Mouse (Mus musculus) ovary, adult 18-20 months (tissue): ENCODE results near the gene Pln.

Source experiments
- DNase-seq: peaks from one replicate; pipeline ENCODE4 v3.0.0; 2022; ENCODE audit warnings: low spot score, mixed read lengths

Gene Pln

GRCm38 (mm10) chr10:53364311-53364710 is 26.8 kb downstream of the Pln start:
- DNase-seq, result no peak

DNA sequence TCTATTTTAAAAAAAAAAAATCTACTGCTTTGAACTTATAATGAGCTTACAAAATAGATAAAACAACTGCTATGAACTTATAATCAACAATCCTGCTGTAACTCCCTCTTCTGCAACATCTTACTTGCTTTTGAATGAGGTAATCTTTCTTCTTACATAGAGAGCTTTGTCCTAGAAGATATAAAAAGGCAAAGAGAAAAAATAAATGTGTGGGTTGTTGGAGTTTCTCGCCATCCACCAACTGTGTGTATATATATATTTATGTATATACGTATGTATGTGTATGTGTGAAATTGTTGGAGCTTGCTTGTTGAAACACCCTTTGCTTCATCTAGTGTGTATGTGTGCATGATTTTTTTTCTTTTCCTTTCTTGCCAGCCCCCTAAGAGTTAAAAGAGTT is 29.8 kb downstream of the Pln start:
- DNase-seq, result no peak

DNA sequence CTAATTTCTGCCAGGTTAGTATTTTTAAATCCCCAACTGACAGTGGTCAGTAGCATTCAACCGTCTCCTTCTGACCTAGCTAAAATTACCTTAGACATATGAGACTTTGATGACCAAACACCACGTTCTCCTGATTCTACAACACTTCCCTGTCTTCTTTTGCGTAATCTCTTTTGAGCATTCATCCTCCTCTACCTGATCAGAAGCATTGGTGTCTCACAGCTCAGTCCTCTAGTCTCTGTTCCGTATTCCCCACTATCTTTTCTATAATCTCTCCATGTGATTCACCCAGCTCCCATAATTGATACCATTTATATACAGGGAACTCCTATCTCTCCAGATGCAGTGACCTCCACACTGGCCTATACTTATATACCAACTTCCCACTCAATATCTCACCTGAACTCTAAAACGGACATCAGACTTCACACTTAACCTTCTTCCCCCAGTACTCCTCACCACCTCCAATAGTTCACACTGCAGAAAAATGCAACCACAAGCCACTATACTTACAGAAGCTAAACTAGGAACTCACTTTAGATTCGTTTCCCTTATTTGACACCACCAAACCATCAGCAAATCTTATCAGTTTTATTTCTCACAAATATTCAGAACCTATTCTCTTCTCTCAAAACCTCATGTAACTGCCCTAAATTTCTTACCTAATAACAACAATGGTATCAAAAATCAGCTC is 36.6 kb downstream of the Pln start:
- no peak for DNase-seq

DNA sequence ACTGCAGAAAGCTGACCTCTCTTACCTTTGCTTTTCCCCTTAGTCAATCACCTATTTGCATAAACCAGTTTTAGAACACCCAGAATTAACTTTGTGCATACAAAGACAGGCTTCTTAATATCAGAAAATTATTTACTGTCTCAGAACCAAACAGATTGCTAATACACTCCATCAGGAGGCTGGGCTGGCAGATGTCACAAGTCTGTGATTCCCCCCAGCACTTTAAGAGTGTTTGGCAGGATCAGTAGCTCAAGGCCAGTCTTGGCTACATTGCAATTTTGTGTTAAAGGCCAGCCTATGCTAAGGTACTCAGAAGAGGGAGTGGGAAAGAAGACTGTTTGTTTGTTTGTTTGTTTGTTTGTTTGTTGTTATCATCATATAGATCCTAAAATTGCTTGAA is 39.6 kb downstream of the Pln start:
- no peak for DNase-seq

DNA sequence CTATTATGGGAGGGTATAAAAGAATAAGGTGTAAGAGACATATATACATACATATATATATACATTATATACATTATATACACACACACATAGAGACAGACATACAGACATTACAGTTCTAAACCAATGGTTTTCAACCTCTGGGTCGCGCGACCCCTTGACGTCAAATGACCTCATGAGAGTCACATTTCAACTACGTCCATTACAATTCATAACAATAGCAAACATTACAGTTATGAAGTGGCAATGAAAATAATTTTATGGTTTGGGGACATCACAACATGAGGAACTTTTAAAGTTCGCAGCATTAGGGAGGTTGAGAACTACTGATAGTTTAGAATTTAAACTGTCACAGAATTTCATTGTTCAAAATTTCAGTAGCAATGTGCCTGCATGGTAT is 40.8 kb downstream of the Pln start:
- no peak for DNase-seq

DNA sequence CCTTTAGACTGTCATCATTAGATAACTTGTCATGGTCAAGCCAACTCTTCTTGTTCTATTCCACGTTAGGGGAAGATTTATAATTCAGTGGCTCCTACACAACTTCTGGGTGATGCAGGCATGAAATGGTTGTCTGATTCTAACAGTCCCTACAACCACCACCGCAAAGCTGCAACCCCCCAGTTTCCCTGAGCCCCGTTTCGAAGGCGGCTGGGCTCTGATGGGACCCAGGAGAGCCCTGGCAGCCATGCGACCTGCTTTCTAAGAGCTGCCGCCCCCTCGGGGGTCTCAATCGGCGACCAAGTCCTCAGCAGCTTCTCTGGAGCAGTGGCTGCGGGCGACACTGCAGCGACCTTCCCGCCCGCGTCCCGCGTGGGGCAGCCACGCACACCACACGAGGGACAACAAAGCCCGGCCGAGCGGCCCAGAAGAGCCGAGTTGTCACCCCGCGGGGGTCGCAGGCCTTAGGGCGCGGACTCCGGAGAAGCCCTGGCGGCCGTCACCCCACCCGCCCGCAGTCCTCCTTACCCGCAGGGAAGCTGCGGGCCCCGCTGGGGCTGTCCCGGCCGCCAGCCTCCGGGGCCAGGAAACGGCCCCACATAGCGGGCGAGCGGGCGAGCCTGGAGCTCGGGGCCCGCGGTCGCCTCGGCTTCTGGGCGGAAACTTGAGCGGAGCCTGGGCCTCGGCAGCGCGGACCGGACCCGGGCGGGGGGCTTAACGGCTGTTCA is 41.7 kb downstream of the Pln start:
- no peak for DNase-seq

- peak; percentile 83 for DNase-seq
These were observed 42.2 kb downstream of the Pln start, which contains the start of gene Cep85l for GRCm38 (mm10) chr10:53379709-53380106. TSS of gene Cep85l (minus strand) at chr10:53379947.

DNA sequence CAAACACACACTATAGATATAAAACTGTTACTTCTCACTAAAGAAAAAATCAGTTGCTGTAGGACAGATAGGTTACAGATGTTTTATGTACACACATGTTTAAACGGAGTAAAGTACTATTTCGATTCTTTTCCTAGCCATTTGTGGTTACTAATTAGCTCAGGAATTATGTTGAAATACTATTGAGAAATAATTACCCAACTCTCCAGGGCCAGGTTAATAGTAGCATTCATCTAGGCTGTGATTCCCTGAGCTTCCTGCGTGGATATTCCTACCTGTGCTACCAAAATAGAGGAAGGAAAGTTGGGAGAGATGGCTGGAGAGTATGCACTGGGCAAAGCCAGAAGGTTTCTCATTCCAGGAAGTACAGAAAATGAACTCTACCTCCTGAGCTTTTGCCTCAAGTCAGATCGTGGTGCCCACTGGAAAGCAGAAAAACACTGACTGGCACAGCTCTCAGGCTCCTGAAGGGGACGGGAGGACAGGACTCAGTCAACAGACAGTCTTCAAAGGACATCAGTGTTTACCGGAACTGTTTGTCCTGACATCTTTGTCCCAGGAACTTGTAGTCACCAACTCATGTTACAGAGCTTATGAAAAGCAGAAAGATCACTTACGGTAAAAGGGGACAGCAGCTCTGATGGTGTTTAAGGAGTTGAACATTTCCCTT is 45.4 kb downstream of the Pln start:
- DNase-seq, result no peak

- DNase-seq, result no peak
These were observed 47.4 kb downstream of the Pln start for GRCm38 (mm10) chr10:53384896-53385295.

DNA sequence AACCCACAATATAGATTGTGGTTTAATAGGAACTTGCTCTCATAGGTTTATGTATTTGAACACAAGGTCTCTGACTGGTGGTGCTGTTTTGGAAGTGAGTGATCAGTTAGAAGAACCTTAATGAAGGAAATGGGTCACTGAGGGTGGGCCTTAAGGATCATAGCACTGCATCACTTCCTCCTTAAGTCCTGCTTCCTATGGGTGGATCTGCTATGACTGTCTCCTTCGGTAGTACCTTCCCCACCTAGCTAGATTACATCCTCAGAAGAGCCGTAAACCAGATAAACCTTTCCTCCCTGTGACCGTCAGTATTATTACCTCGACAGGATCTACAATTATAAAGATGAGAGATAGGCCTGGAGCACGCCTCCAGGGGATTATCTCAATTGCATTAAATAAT is 48.0 kb downstream of the Pln start:
- no peak for DNase-seq

DNA sequence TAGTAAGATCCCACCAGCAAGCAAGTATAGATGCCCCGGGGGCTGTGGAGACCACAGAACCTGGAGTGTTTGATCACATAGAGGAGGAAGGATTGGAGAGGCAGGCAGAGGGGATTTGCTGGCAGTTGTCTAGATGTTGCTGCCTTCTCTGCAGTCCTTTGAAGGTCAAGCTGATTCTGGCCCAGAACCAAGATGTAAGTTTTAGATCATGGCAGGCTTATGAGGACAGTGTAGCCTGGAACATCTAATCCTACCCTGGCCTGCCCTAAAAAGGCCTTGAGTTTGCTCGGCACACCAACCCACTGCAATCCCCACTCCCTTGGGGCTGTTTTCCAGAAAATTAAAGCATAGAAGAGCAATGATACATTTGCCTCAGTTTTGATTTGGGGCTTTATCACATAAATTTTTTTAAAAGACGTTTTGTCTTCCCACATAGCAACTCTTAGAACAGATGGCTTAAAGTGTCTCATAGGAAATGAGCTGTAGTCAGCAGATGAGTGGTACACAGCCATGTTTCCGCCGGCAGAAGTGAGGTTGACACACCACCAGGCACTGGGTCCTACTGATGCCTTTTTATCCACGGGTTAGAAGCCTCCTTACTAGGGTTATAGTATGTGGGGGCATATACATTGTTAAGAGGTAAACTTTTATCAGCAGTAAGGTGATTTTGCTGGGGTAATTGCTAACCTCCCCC is 50.9 kb downstream of the Pln start:
- peak; percentile 13 for DNase-seq

GRCm38 (mm10) chr10:53394923-53395629 is 57.6 kb downstream of the Pln start:
- DNase-seq, result no peak
